Mouse (Mus musculus) hindbrain, embryonic 16.5 days (tissue): Measurements from ENCODE around the gene Rcc1l. TPM values are rescaled to one million over a fixed set of nuclear protein-coding genes. Genes with fewer than 3 reads are reported as not detected.

Experiments used
- ATAC-seq: fragments of 200-750 bp; cut with Nextera tagmentation; 2 replicates; pipeline ENCODE4 v1.8.0; 2017; ENCODE audit warnings: moderate TSS enrichment, moderate library complexity
- H3K27ac ChIP-seq: fragments of 300-500 bp; sonication (generic); 2 replicates; pipeline ENCODE4 v1.5.1; 2014; ENCODE audit warnings: low read depth, mild to moderate bottlenecking, control low read depth, low read length, moderate library complexity
- H3K27me3 ChIP-seq: fragments of 300-500 bp; sonication (generic); replicated peaks from 2 replicates; pipeline ENCODE4 v1.6.1; 2014; ENCODE audit warnings: low read length; ENCODE audit not compliant: control insufficient read depth, insufficient read depth
- H3K36me3 ChIP-seq: fragments of 300-500 bp; sonication (generic); 2 replicates; pipeline ENCODE4 v1.6.1; 2014; ENCODE audit warnings: mild to moderate bottlenecking, low read length, moderate library complexity, mixed read lengths; ENCODE audit not compliant: control insufficient read depth, insufficient read depth
- H3K4me1 ChIP-seq: fragments of 300-500 bp; sonication (generic); 2 replicates; pipeline ENCODE4 v1.6.1; 2014; ENCODE audit warnings: low read depth, low read length; ENCODE audit not compliant: control insufficient read depth, insufficient read depth
- H3K4me2 ChIP-seq: fragments of 300-500 bp; sonication (generic); 2 replicates; pipeline ENCODE4 v1.6.1; 2014; ENCODE audit warnings: mild to moderate bottlenecking, low read length, control low read depth, moderate library complexity
- H3K4me3 ChIP-seq: fragments of 300-500 bp; sonication (generic); 2 replicates; pipeline ENCODE4 v1.5.1; 2014; ENCODE audit warnings: mild to moderate bottlenecking, low read length, control low read depth, moderate library complexity
- H3K9ac ChIP-seq: fragments of 300-500 bp; sonication (generic); 2 replicates; pipeline ENCODE4 v1.6.1; 2014; ENCODE audit warnings: low read depth, mild to moderate bottlenecking, control low read depth, low read length, moderate library complexity
- H3K9me3 ChIP-seq: fragments of 300-500 bp; sonication (generic); 2 replicates; pipeline ENCODE4 v1.6.1; 2014; ENCODE audit warnings: mild to moderate bottlenecking, low read length, moderate library complexity; ENCODE audit not compliant: control insufficient read depth
- WGBS: fragments of 180-500 bp; shearing (Covaris S2); extraction: QIAGEN DNeasy Blood & Tissue Kit; methylation state at CpG from one replicate; pipeline ENCODE4 v1.1.7; 2014; 5-methylcytosine and 5-hydroxymethylcytosine counted together
- polyA plus RNA-seq: library from polyadenylated mRNA; unstranded; fragments of >200 nt; fragmentation: Nextera tagmentation; extraction: Ambion mirVana; gene quantifications from 2 replicates; pipeline ENCODE4 v1.2.1, GENCODE M21; 2015

Rcc1l gene
- polyA plus RNA-seq, 1 experiment from 2014 or later: 21.3 TPM

DNA sequence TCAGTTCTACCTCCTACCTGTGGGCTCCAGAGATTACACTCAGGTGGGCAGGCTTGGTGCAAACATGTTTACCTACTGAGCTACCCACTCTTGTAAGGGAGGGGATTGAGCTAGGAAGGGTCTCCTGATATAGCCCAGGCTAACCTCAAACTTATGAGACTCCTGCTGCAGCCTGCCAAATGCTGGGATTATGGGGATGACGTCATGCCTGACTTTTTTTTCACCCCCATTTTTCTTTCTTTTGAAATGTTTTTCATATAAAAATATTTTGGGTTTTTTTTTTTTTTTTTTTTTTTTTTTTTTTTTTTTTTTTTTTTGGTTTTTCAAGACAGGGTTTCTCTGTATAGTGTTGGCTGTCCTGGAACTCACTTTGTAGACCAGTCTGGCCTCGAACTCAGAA lies 50.3 kb downstream of the Rcc1l start:
- 91% methylated on average over 2 of the region's 2 CpGs for WGBS
- no peak for ATAC-seq
- Histone ChIP-seq H3K4me3 (no peak overlapping the region), H3K9me3 (0 out of 2 replicates have a peak, but pooled peaks cover 5% of the 10 kb centered on the region), H3K4me1 (peaks cover under 1% of the 10 kb centered on the region), H3K4me2 (no peak overlapping the region), H3K9ac (no peak overlapping the region), H3K27ac (no peak overlapping the region), H3K27me3 (no peaks in the 10 kb centered on the region), H3K36me3 (peaks cover 10% of the 10 kb centered on the region)

DNA sequence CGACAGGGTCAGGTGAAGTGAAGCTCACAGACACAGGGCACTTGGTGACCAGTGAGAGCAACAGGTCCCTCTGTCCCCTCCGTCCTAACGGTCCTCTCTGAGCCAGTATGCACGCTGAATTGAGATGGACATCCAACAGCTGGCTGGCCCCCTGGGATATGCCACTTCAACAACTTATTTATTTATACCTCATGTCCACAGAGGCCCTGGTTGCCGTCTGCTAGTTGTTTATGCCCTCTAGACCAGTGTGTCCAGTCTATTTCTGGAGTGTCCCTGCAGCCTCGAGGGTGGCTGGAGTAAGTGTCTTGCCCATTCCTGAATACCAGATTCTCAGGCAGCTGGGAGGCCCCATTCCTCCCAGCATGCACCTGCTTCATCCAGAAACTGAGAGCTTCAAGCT lies 52.7 kb downstream of the Rcc1l start:
- Histone ChIP-seq H3K4me3 (no peak overlapping the region), H3K9me3 (0 out of 2 replicates have a peak, but pooled peaks cover 5% of the 10 kb centered on the region), H3K36me3 (peaks cover 10% of the 10 kb centered on the region), H3K9ac (no peak overlapping the region), H3K4me1 (no peaks in the 10 kb centered on the region; the same call in 1 of the 2 replicates), H3K4me2 (no peak overlapping the region), H3K27me3 (no peaks in the 10 kb centered on the region), H3K27ac (no peak overlapping the region)
- 80% methylated on average over 6 of the region's 6 CpGs for WGBS
- no peak for ATAC-seq

DNA sequence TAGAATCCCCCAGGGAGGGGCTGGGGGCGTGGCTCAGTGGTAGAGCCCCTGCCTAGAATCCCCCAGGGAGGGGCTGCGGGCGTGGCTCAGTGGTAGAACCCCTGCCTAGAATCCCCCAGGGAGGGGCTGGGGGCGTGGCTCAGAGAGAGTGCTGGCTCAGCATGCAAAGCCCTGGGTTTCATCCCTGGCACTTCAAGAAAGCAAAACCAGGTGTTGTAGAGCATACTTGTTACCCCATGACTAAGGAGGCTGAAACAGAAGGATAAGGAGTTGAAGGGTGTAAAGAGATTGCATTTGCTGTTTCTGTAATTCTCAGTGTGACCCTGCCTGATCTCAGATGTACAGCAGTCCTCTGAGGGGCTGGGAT lies 54.7 kb downstream of the Rcc1l start:
- no peak for ATAC-seq
- Histone ChIP-seq H3K36me3 (peaks cover 9% of the 10 kb centered on the region), H3K27me3 (no peaks in the 10 kb centered on the region), H3K9ac (no peak overlapping the region), H3K4me1 (no peaks in the 10 kb centered on the region; the same call in 1 of the 2 replicates), H3K4me3 (no peak overlapping the region), H3K27ac (no peak overlapping the region), H3K9me3 (peaks cover 4% of the 10 kb centered on the region; the same call in 1 of the 2 replicates), H3K4me2 (no peak overlapping the region)
- 78% methylated on average over 4 of the region's 4 CpGs for WGBS

DNA sequence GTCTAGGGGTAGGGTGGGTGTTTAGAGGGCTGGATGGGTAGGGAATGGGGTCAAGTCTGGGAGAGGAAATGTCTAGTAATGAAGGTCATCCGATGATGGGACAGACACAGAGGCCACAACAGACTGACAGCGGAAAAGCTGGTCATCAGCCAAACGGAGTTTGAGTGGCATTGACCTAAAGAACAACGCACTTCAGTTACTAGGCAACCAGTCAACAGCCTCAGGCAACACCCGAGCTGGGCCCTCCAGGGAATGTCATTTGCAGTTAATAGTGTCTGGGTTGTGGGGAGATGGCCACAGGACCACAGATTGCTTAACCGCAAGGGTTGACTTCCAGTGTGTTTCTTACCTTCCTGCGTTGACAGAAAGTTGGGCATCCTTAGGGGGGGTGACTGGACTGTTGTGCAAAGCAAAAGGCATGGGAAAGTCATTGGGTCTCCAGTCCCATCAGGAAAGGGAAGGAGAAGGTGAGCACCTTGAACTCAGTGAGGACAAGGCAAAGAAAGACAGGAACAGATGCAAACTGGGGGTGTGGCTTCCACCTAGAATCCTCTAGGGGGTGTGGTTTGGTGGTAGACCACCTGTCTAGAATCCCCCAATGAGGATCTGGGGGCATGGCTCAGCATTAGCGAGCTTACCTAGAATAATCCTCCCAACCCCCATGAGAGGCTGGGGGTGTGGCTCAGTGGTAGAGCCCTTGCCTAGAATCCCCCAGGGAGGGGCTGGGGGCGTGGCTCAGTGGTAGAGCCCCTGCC lies 55.3 kb downstream of the Rcc1l start:
- Histone ChIP-seq H3K4me3 (no peak overlapping the region), H3K4me1 (no peaks in the 10 kb centered on the region; the same call in 1 of the 2 replicates), H3K4me2 (no peak overlapping the region), H3K27me3 (no peaks in the 10 kb centered on the region), H3K36me3 (peaks cover 5% of the 10 kb centered on the region), H3K27ac (no peak overlapping the region), H3K9me3 (no peaks in the 10 kb centered on the region; the same call in 1 of the 2 replicates), H3K9ac (no peak overlapping the region)
- no peak for ATAC-seq
- WGBS: 50% methylated on average over 9 of the region's 9 CpGs

DNA sequence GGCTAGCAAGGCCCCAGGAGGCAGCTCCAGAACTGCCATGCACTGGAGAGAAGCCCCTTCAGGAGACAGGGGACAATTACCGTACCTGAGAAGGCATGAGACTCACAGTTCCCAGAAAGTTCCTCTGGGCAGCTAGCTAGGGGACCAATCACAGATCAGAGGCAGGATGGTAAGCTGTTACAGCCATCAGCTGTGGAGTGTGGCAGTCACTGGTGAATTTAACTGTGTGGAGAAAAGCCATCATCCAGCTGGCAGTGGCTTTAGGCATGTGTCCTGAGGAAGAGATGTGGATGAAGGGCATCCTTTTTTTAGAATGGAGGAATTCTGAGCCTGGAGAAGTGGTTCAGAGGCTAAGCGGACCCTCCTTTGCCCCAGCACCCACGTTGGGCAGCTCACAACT lies 56.4 kb downstream of the Rcc1l start:
- Histone ChIP-seq H3K36me3 (peaks cover 5% of the 10 kb centered on the region; the same call in 1 of the 2 replicates), H3K4me3 (no peak overlapping the region), H3K4me1 (no peaks in the 10 kb centered on the region; the same call in 1 of the 2 replicates), H3K27me3 (no peaks in the 10 kb centered on the region), H3K9me3 (no peaks in the 10 kb centered on the region; the same call in 1 of the 2 replicates), H3K27ac (no peak overlapping the region), H3K9ac (no peak overlapping the region), H3K4me2 (no peak overlapping the region)
- ATAC-seq: no peak
- 95% methylated on average over 3 of the region's 3 CpGs for WGBS

DNA sequence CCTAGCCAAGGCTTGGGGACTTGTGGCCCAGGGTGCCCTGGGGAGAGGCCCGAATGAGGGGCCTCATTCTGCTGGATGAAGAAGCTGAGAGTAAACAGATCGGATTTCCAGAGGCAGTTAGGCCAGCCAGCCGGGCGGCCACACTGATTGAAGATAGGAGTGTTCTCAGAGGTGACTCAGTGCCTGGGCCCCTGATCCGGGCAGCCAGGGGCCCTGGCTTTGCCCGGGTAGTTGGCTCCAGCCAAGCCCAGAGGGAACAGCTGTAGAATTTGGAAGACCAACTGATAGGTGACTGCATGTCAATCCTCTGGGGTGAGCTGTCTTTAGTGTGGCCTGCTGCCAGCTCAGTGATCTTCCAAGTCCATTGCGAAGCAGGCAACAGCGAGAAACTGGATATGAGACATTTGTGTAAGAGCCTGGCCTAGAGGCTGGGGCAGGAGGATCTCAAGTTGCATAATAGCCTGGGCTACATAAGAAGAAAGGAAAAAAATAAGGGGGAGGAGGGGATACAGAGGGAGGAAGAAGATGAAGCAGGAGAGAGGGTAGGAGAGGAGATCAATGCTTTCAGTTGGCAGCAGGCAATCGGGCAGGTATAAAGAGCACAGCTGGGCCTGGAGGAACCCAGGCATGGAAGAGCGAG lies 57.0 kb downstream of the Rcc1l start:
- ATAC-seq: no peak
- WGBS: 75% methylated on average over 10 of the region's 10 CpGs
- peaks cover 5% of the 10 kb centered on the region; the same call in 1 of the 2 replicates for H3K36me3 ChIP-seq

DNA sequence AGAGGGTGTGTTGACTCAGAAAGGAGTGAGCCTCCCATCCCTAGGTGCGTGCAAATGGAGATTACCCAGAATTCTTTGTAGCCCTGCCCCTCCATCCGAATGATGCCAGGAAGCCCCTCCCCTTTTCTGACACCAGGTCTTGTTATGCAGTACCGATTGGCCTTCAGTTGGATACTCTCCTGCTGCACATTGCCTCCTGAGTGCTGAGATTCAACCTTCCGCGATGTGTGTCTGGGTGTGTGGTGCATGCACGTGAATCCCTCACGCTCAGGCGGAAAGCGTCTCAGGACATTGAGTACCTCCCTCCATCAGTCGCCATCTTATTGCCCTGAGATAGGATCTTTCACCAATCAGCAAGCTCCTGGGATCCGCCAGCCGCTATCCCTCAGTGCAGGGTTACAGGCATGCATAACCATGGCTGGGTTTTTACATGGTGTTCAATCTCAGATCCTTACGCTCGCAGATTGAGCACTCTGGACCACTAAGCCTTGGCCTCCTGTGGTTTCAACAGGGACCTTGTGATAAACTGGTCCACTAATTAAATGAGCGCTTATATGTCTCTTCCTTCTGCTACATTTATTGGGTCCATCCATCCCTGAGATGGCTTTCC lies 57.7 kb downstream of the Rcc1l start:
- no peak for ATAC-seq
- WGBS: 91% methylated on average over 15 of the region's 15 CpGs

More for the DNA sequence above, 57.0 kb downstream of the Rcc1l start:
- Histone ChIP-seq H3K27me3 (no peaks in the 10 kb centered on the region), H3K4me2 (no peak overlapping the region), H3K9me3 (no peaks in the 10 kb centered on the region; the same call in 1 of the 2 replicates), H3K4me3 (no peak overlapping the region), H3K9ac (no peak overlapping the region), H3K27ac (no peak overlapping the region), H3K4me1 (no peaks in the 10 kb centered on the region; the same call in 1 of the 2 replicates)

DNA sequence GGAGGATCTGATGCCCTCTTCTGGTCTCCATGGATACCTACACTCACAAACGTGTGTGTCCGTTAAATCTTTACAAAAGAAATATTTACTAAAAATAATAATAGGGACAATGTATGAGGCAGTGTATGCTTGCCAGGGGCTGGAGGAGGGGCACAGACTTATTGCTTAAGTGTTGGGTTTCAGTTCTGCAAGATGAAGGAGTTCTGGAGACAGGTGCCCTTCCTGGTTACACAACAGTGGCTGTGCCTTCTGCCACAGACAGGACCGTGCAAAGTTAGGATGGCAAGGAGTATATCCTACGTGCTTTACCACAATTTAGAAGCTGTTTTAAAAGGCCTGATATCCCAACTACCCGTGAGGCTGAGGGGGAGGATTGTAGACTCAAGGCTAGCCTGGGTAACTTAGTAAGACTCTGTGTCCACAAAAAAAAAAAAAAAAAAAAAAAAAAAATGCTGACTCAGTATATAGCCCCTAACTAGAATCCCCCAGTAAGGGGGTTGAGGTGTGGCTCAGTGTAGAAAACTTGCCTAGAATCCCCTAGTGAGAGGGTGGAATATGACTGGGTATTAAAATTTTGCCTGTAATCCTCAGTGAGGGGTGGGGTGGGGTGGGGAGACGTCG lies 60.8 kb downstream of the Rcc1l start:
- no peak overlapping the region for H3K4me3 ChIP-seq
- peaks cover 11% of the 10 kb centered on the region; the same call in 1 of the 2 replicates for H3K36me3 ChIP-seq
- WGBS: 90% methylated on average over 7 of the region's 7 CpGs
- H3K4me1 ChIP-seq: no peaks in the 10 kb centered on the region; the same call in 1 of the 2 replicates
- no peak for ATAC-seq
- H3K4me2 ChIP-seq: no peak overlapping the region
- H3K9ac ChIP-seq: no peak overlapping the region
- no peaks in the 10 kb centered on the region; the same call in 1 of the 2 replicates for H3K9me3 ChIP-seq
- H3K27me3 ChIP-seq: no peaks in the 10 kb centered on the region
- no peak overlapping the region for H3K27ac ChIP-seq

More for the DNA sequence above, 57.7 kb downstream of the Rcc1l start:
- H3K27ac ChIP-seq: no peak overlapping the region
- no peaks in the 10 kb centered on the region; the same call in 1 of the 2 replicates for H3K9me3 ChIP-seq
- no peak overlapping the region for H3K4me3 ChIP-seq
- no peak overlapping the region for H3K4me2 ChIP-seq
- H3K4me1 ChIP-seq: no peaks in the 10 kb centered on the region; the same call in 1 of the 2 replicates
- H3K9ac ChIP-seq: no peak overlapping the region
- H3K36me3 ChIP-seq: peaks cover 5% of the 10 kb centered on the region; the same call in 1 of the 2 replicates
- no peaks in the 10 kb centered on the region for H3K27me3 ChIP-seq
